Mouse (Mus musculus) gastrocnemius, adult 2 months (tissue): ENCODE results near the gene C5ar2. TPM values are rescaled to one million over a fixed set of nuclear protein-coding genes. Genes with fewer than 3 reads are reported as not detected.
"Not testable (repeated sequence)": the region's sequence is repeated elsewhere in the genome, so short reads cannot be mapped to it uniquely, and the experiment has no call there.

Experiments used
- DNase-seq: peaks from one replicate; pipeline ENCODE4 v3.0.0; 2022
- H3K27ac ChIP-seq: fragments of 200-600 bp; 2 replicates; pipeline ENCODE4 v1.8.1; 2022; ENCODE audit warnings: mild to moderate bottlenecking
- H3K4me3 ChIP-seq: fragments of 200-600 bp; 2 replicates; pipeline ENCODE4 v1.8.1; 2022; ENCODE audit warnings: mild to moderate bottlenecking, moderate library complexity
- CTCF ChIP-seq: fragments of 200-600 bp; IDR thresholded peaks from 2 replicates; pipeline ENCODE4 v1.8.1; 2022; ENCODE audit warnings: antibody characterized with exemption, mild to moderate bottlenecking, moderate library complexity
- intact Hi-C: fragments of 180-260 bp; cut with DNase I; formaldehyde crosslinking; loops from one replicate; pipeline ENCODE4 v1.15.1; 2025
- total RNA-seq, 2 experiments: library from RNA; stranded (reverse); gene quantifications; 2 replicates each; pipeline ENCODE4 v1.2.3; 2021

The C5ar2 gene
- total RNA-seq, 2 experiments from 2014 or later: 0.18 to 0.39 TPM

- intact Hi-C loops: no loop called here
- DNase-seq: peak; percentile 76
- Histone ChIP-seq H3K27ac (peak overlapping the region; percentile 83), H3K4me3 (peak overlapping the region; percentile 88)
- peak; percentile 12; the same call in 1 of the 2 replicates for TF ChIP-seq CTCF
Measured at GRCm38 (mm10) chr7:16272681-16273080, 28.7 kb upstream of the C5ar2 start.

GRCm38 (mm10) chr7:16271139-16271538 is 27.2 kb upstream of the C5ar2 start:
- no peak overlapping the region for H3K27ac ChIP-seq
- no peak overlapping the region for H3K4me3 ChIP-seq
- DNase-seq: no peak
- intact Hi-C loops: no loop called here
- no peak for TF ChIP-seq CTCF

- DNase-seq, H3K4me3 ChIP-seq, intact Hi-C loops, H3K27ac ChIP-seq: not testable (repeated sequence)
Measured at GRCm38 (mm10) chr7:16266593-16266992, 22.6 kb upstream of the C5ar2 start.

- Histone ChIP-seq H3K27ac (no peak overlapping the region), H3K4me3 (no peak overlapping the region)
- no peak for TF ChIP-seq CTCF
- intact Hi-C loops: no loop called here
- DNase-seq: no peak
Measured at GRCm38 (mm10) chr7:16265856-16266255, 21.9 kb upstream of the C5ar2 start.

GRCm38 (mm10) chr7:16263843-16264242 is 19.9 kb upstream of the C5ar2 start:
- intact Hi-C loops: loop anchor here (1.0 kb wide), 1 partner anchor 72 kb away; no protein-coding TSS in a partner anchor
- Histone ChIP-seq H3K27ac (no peak overlapping the region), H3K4me3 (no peak overlapping the region)
- no peak for DNase-seq
- no peak for TF ChIP-seq CTCF

- H3K4me3 ChIP-seq: no peak overlapping the region
- DNase-seq: peak; percentile 81
- peak; percentile 73 for TF ChIP-seq CTCF
- intact Hi-C loops: loop anchor here (1.0 kb wide), 1 partner anchor 71 kb away; no protein-coding TSS in a partner anchor
- no peak overlapping the region for H3K27ac ChIP-seq
Measured at GRCm38 (mm10) chr7:16263015-16263787, 19.2 kb upstream of the C5ar2 start.

GRCm38 (mm10) chr7:16261097-16261496 is 17.1 kb upstream of the C5ar2 start:
- intact Hi-C loops: no loop called here
- Histone ChIP-seq H3K27ac (no peak overlapping the region), H3K4me3 (no peak overlapping the region)
- no peak for DNase-seq
- no peak for TF ChIP-seq CTCF

GRCm38 (mm10) chr7:16259110-16259590 is 15.2 kb upstream of the C5ar2 start, which contains the start of gene C5ar1:
C5ar1 (minus strand) TSS chr7:16259540.
- TF ChIP-seq CTCF: no peak
- peak within 1 kb of the TSS; percentile 44 for H3K4me3 ChIP-seq
- intact Hi-C loops: no loop called here
- H3K27ac ChIP-seq: no peak within 1 kb of the TSS; the same call in 1 of the 2 replicates
- DNase-seq: no peak

GRCm38 (mm10) chr7:16257830-16258229 is 13.9 kb upstream of the C5ar2 start:
- H3K27ac ChIP-seq: peak overlapping the region; percentile 48
- DNase-seq: no peak
- H3K4me3 ChIP-seq: peak overlapping the region; percentile 44
- no peak for TF ChIP-seq CTCF
- intact Hi-C loops: no loop called here

GRCm38 (mm10) chr7:16255963-16256362 is 12.0 kb upstream of the C5ar2 start:
- intact Hi-C loops, DNase-seq, H3K4me3 ChIP-seq, H3K27ac ChIP-seq: not testable (repeated sequence)

- intact Hi-C loops: no loop called here
- no peak overlapping the region for H3K27ac ChIP-seq
Measured at GRCm38 (mm10) chr7:16254195-16254594, 10.2 kb upstream of the C5ar2 start.

GRCm38 (mm10) chr7:16250687-16251086 is 6.7 kb upstream of the C5ar2 start:
- no peak for TF ChIP-seq CTCF
- Histone ChIP-seq H3K27ac (no peak overlapping the region), H3K4me3 (no peak overlapping the region)
- intact Hi-C loops: no loop called here
- DNase-seq: no peak

More at GRCm38 (mm10) chr7:16254195-16254594, 10.2 kb upstream of the C5ar2 start:
- no peak for TF ChIP-seq CTCF
- no peak for DNase-seq
- no peak overlapping the region for H3K4me3 ChIP-seq

GRCm38 (mm10) chr7:16245958-16246357 is 2.0 kb upstream of the C5ar2 start:
- no peak for DNase-seq
- Histone ChIP-seq H3K27ac (no peak overlapping the region), H3K4me3 (no peak overlapping the region)
- TF ChIP-seq CTCF: no peak
- intact Hi-C loops: loop anchor here (5.0 kb wide), 1 partner anchor 34 kb away; no protein-coding TSS in a partner anchor
